Mouse (Mus musculus): ENCODE measurements at regions not wholly inside any gene's neighbourhood (a gene's known extent, or its start where the extent isn't known, plus 50 kb on each side); places are given as distances from the start of the nearest gene placed in this dataset.

GRCm38 (mm10) chr16:49441225-49441624, 257.8 kb upstream of the Ift57 start:
- peak; percentile 28 for TF ChIP-seq CTCF (IDR thresholded peaks at IDR 0.05; ENCODE audit: low read depth)
- TF ChIP-seq EP300 (IDR thresholded peaks at IDR 0.05; ENCODE audit: low read depth), result no peak
